Mouse (Mus musculus) CH12.LX (cell line): ENCODE results near the gene Tspan13. TPM values are rescaled to one million over a fixed set of nuclear protein-coding genes. Genes with fewer than 3 reads are reported as not detected.
A peak's percentile ranks its signal among the peaks of the same experiment; 100 is the strongest.

Experiments used
- DNase-seq: peaks from one replicate; pipeline ENCODE4 v3.0.0-alpha.2; 2013; ENCODE audit errors: extremely low read depth
- H3K27ac ChIP-seq: 2 replicates; pipeline ENCODE4 v1.5.1; 2012; ENCODE audit warnings: low read depth, mild to moderate bottlenecking, control low read depth, moderate library complexity; ENCODE audit not compliant: insufficient read depth
- H3K27me3 ChIP-seq: replicated peaks from 2 replicates; pipeline ENCODE3; 2012; ENCODE audit warnings: inconsistent platforms
- H3K36me3 ChIP-seq, 2 experiments: replicated peaks in 1 of 2; 2 replicates each; pipeline versions ENCODE3 to v1.6.1; 2012; ENCODE audit warnings: inconsistent platforms in 1 of 2, low read length in 1 of 2, mild to moderate bottlenecking in 1 of 2, mixed read lengths in 1 of 2, moderate library complexity in 1 of 2; ENCODE audit not compliant: control insufficient read depth in 1 of 2, insufficient read depth in 1 of 2
- H3K4me1 ChIP-seq, 2 experiments: 2 replicates each; pipeline ENCODE4 v1.6.1; 2012; ENCODE audit warnings: inconsistent platforms in 1 of 2, moderate library complexity in 1 of 2; ENCODE audit not compliant: insufficient read depth in 2 of 2, control insufficient read depth in 1 of 2
- H3K4me2 ChIP-seq: 2 replicates; pipeline ENCODE4 v1.6.1; 2012; ENCODE audit warnings: low read depth, mild to moderate bottlenecking, control low read depth; ENCODE audit not compliant: poor library complexity, insufficient read depth, severe bottlenecking
- H3K4me3 ChIP-seq, 3 experiments: fragments of 150-350 bp in 1 of 3; sonication (generic) in 1 of 3; replicated peaks in 1 of 3; 2 replicates each; pipeline versions ENCODE3 to v1.5.1; 2011 to 2012; ENCODE audit warnings: low read depth in 2 of 3, low read length in 2 of 3, mild to moderate bottlenecking in 2 of 3, moderate library complexity in 2 of 3, control low read depth in 1 of 3, improper control_type of control experiment in 1 of 3, inconsistent platforms in 1 of 3, mixed read lengths in 1 of 3; ENCODE audit not compliant: poor library complexity in 1 of 3
- H3K79me2 ChIP-seq: replicated peaks from 2 replicates; pipeline ENCODE4 v1.6.1; 2012; ENCODE audit warnings: mild to moderate bottlenecking, moderate library complexity; ENCODE audit not compliant: control insufficient read depth, poor library complexity, insufficient read depth, severe bottlenecking; ENCODE audit errors: extremely low read depth
- H3K9ac ChIP-seq: 2 replicates; pipeline ENCODE4 v1.6.1; 2012; ENCODE audit warnings: low read depth, mild to moderate bottlenecking, control low read depth, moderate library complexity; ENCODE audit not compliant: insufficient read depth
- H3K9me3 ChIP-seq: replicated peaks from 2 replicates; pipeline ENCODE3; 2012; ENCODE audit warnings: low read length, inconsistent platforms, mixed read lengths
- BHLHE40 ChIP-seq: IDR thresholded peaks from 2 replicates; pipeline ENCODE4 v1.6.1; 2011; ENCODE audit warnings: mild to moderate bottlenecking, low read depth, low read length, improper control_type of control experiment
- CHD1 ChIP-seq: IDR thresholded peaks from 2 replicates; pipeline ENCODE4 v1.6.1; 2012; ENCODE audit warnings: low read depth, low read length, improper control_type of control experiment, inconsistent platforms
- CHD2 ChIP-seq: IDR thresholded peaks from 2 replicates; pipeline ENCODE4 v1.6.1; 2011; ENCODE audit warnings: low read length, improper control_type of control experiment
- CTCF ChIP-seq, 2 experiments: IDR thresholded peaks in 1 of 2; conservative IDR thresholded peaks in 1 of 2; 2 replicates each; pipeline ENCODE4 v1.5.1; 2011 to 2012; ENCODE audit warnings: low read depth in 2 of 2, low read length in 2 of 2, improper control_type of control experiment in 1 of 2, inconsistent platforms in 1 of 2, mild to moderate bottlenecking in 1 of 2, moderate library complexity in 1 of 2
- ELF1 ChIP-seq: IDR thresholded peaks from 2 replicates; pipeline ENCODE4 v1.6.1; 2014; ENCODE audit warnings: low read depth, mild to moderate bottlenecking, inconsistent platforms, low read length, improper control_type of control experiment
- GABPA ChIP-seq: IDR thresholded peaks from 2 replicates; pipeline ENCODE4 v1.6.1; 2012; ENCODE audit warnings: low read depth, low read length, improper control_type of control experiment, inconsistent platforms; ENCODE audit not compliant: insufficient replicate concordance
- HCFC1 ChIP-seq: IDR thresholded peaks from 2 replicates; pipeline ENCODE4 v1.6.1; 2012; ENCODE audit warnings: low read depth, mild to moderate bottlenecking, inconsistent platforms, low read length, improper control_type of control experiment
- IRF4 ChIP-seq: IDR thresholded peaks from 2 replicates; pipeline ENCODE4 v1.6.1; 2014; ENCODE audit warnings: low read depth, mild to moderate bottlenecking, inconsistent platforms, low read length, improper control_type of control experiment
- KAT2A ChIP-seq: IDR thresholded peaks from 2 replicates; pipeline ENCODE4 v1.6.1; 2012; ENCODE audit warnings: low read length, improper control_type of control experiment, inconsistent platforms; ENCODE audit not compliant: insufficient replicate concordance
- MAFK ChIP-seq: IDR thresholded peaks from 2 replicates; pipeline ENCODE4 v1.6.1; 2011; ENCODE audit warnings: low read length, improper control_type of control experiment; ENCODE audit not compliant: insufficient replicate concordance
- MAX ChIP-seq: IDR thresholded peaks from 2 replicates; pipeline ENCODE4 v1.6.1; 2011; ENCODE audit warnings: low read length, improper control_type of control experiment
- MAZ ChIP-seq: IDR thresholded peaks from 2 replicates; pipeline ENCODE4 v1.6.1; 2012; ENCODE audit warnings: low read depth, mild to moderate bottlenecking, inconsistent platforms, low read length, improper control_type of control experiment, moderate library complexity
- MEF2A ChIP-seq: IDR thresholded peaks from 2 replicates; pipeline ENCODE4 v1.6.1; 2014; ENCODE audit warnings: low read depth, mild to moderate bottlenecking, inconsistent platforms, low read length, improper control_type of control experiment, borderline replicate concordance
- MXI1 ChIP-seq: IDR thresholded peaks from 2 replicates; pipeline ENCODE4 v1.6.1; 2011; ENCODE audit warnings: mild to moderate bottlenecking, low read depth, low read length, improper control_type of control experiment
- NELFE ChIP-seq: IDR thresholded peaks from 2 replicates; pipeline ENCODE4 v1.6.1; 2011; ENCODE audit warnings: low read depth, low read length, improper control_type of control experiment
- NRF1 ChIP-seq: IDR thresholded peaks from 2 replicates; pipeline ENCODE4 v1.6.1; 2014; ENCODE audit warnings: low read depth, mild to moderate bottlenecking, inconsistent platforms, low read length, improper control_type of control experiment, moderate library complexity
- POLR2A ChIP-seq: IDR thresholded peaks from 2 replicates; pipeline ENCODE4 v1.6.1; 2011; ENCODE audit warnings: low read depth, mild to moderate bottlenecking, improper control_type of control experiment, low read length
- POLR2AphosphoS2 ChIP-seq: IDR thresholded peaks from 2 replicates; pipeline ENCODE4 v1.6.1; 2011; ENCODE audit warnings: low read depth, low read length, improper control_type of control experiment
- RAD21 ChIP-seq: IDR thresholded peaks from 2 replicates; pipeline ENCODE4 v1.6.1; 2011; ENCODE audit warnings: low read depth, mild to moderate bottlenecking, low read length, improper control_type of control experiment, moderate library complexity
- RCOR1 ChIP-seq: conservative IDR thresholded peaks from 2 replicates; pipeline ENCODE4 v1.6.1; 2012; ENCODE audit warnings: low read depth, mild to moderate bottlenecking, inconsistent platforms, low read length, improper control_type of control experiment
- SIN3A ChIP-seq: IDR thresholded peaks from 2 replicates; pipeline ENCODE4 v1.6.1; 2012; ENCODE audit warnings: low read length, improper control_type of control experiment, inconsistent platforms
- TBP ChIP-seq: conservative IDR thresholded peaks from 2 replicates; pipeline ENCODE4 v1.6.1; 2011; ENCODE audit warnings: low read depth, low read length, improper control_type of control experiment
- TCF12 ChIP-seq: IDR thresholded peaks from 2 replicates; pipeline ENCODE4 v1.6.1; 2014; ENCODE audit warnings: low read depth, mild to moderate bottlenecking, inconsistent platforms, low read length, improper control_type of control experiment
- UBTF ChIP-seq: IDR thresholded peaks from 2 replicates; pipeline ENCODE4 v1.6.1; 2012; ENCODE audit warnings: low read depth, mild to moderate bottlenecking, inconsistent platforms, low read length, improper control_type of control experiment, moderate library complexity
- USF2 ChIP-seq: conservative IDR thresholded peaks from 2 replicates; pipeline ENCODE4 v1.6.1; 2011; ENCODE audit warnings: low read depth, low read length, improper control_type of control experiment
- ZMIZ1 ChIP-seq: IDR thresholded peaks from 2 replicates; pipeline ENCODE4 v1.6.1; 2012; ENCODE audit warnings: low read depth, mild to moderate bottlenecking, inconsistent platforms, low read length, improper control_type of control experiment
- ZNF384 ChIP-seq: IDR thresholded peaks from 2 replicates; pipeline ENCODE4 v1.6.1; 2012; ENCODE audit warnings: low read depth, low read length, improper control_type of control experiment, inconsistent platforms
- dilution Hi-C: fragments of 300-500 bp; cut with MboI; formaldehyde crosslinking; loops from 2 replicates; pipeline ENCODE4 v1.14.3; 2020; ENCODE audit warnings: low sequenced_read_pairs; ENCODE audit not compliant: extremely low pct_unique_long_range_greater_than_20kb, extremely low pct_ligation_motif_present
- in situ Hi-C: fragments of 300-500 bp; cut with MboI; formaldehyde crosslinking; loops from 3 replicates; pipeline ENCODE4 v1.14.3; 2019; ENCODE audit warnings: low sequenced_read_pairs, low pct_ligation_motif_present, low pct_unique_long_range_greater_than_20kb, mixed read lengths
- polyA plus RNA-seq: library from polyadenylated mRNA; unstranded; fragments of >175 nt; gene quantifications from 2 replicates; pipeline ENCODE4 v1.2.1, GENCODE M21; 2012; ENCODE audit warnings: low read depth; ENCODE audit not compliant: insufficient read length
- total RNA-seq, 2 experiments: library from RNA; depleted of rRNA; stranded (reverse); fragments of 300-350 nt in 1 of 2; fragments of >200 nt in 1 of 2; gene quantifications; 2 replicates each; pipeline ENCODE4 v1.2.3; 2012 to 2014

Gene Tspan13
- total RNA-seq (2012; rRNA removed) (20.8 and 28.9 TPM in 2 replicates), total RNA-seq (2014; rRNA removed) (15.8 and 16.6 TPM in 2 replicates), polyA plus RNA-seq (17.4 and 18.6 TPM in 2 replicates)

DNA sequence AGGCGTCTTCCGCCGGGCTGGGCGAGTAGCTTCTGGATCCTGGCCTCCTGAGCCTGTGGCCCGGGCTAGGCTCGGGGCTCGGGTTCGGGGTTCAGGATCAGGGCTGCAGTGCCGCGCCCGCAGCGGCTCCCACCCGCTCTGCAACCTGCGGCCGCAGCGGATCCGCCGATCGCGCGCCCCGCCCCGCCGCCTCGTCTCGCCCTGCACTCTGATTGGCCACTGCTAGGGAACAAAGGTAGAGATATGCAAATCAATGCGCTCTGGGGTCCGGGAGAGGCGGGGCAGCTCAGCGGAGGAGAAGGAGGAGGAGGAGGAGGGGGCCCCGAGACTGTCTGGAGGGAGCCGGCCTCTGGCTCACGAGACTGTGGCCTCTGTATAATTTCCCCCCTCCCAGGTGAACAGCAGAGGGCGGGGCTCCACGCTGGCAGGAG, at the start of gene Tspan13:
Tspan13 (minus strand) TSS at position 153 of the 431 bp plus-strand sequence.
- Histone ChIP-seq H3K9me3 (no peaks in the 10 kb centered on the region), H3K27me3 (peaks cover 2% of the 10 kb centered on the region), H3K36me3 (no peaks in the 10 kb centered on the region), H3K4me1 (peaks cover 7 to 29% of the 10 kb centered on the region in 2 experiments), H3K9ac (peak within 1 kb of the TSS; percentile 64), H3K4me2 (peak within 1 kb of the TSS; percentile 60), H3K27ac (no peak within 1 kb of the TSS), H3K79me2 (peaks cover 2% of the 10 kb centered on the region), H3K4me3 (peak within 1 kb of the TSS; percentile 69 to 86 (median 80))
- in situ Hi-C loops: no loop called here
- peak; percentile 46; the same call in 1 of the 2 replicates for TF ChIP-seq UBTF
- peak; percentile 71; the same call in 1 of the 2 replicates for TF ChIP-seq TCF12
- TF ChIP-seq NELFE: peak; percentile 73
- TF ChIP-seq TBP: no peak
- no peak for TF ChIP-seq CTCF (conservative IDR thresholded peaks at IDR 0.05 in 1 of 2, IDR thresholded peaks at IDR 0.05 in 1 of 2; ENCODE audit: low read depth in 2 of 2, low read length in 2 of 2)
- no peak for TF ChIP-seq ZNF384
- TF ChIP-seq POLR2AphosphoS2: no peak
- TF ChIP-seq MEF2A: peak; percentile 28; the same call in 1 of the 2 replicates
- no peak; the same call in 1 of the 2 replicates for TF ChIP-seq CHD2
- TF ChIP-seq IRF4: peak; percentile 47; the same call in 1 of the 2 replicates
- no peak for TF ChIP-seq USF2
- peak; percentile 37; the same call in 1 of the 2 replicates for TF ChIP-seq MXI1
- peak; percentile 81; the same call in 1 of the 2 replicates for TF ChIP-seq POLR2A
- 0 out of 2 replicates have a peak, but pooled peaks have one; percentile 53 for TF ChIP-seq RCOR1
- no peak for TF ChIP-seq MAX
- peak; percentile 57 for TF ChIP-seq SIN3A
- TF ChIP-seq BHLHE40: peak; percentile 97
- no peak for TF ChIP-seq KAT2A
- peak; percentile 96 for TF ChIP-seq MAZ
- TF ChIP-seq GABPA: no peak
- dilution Hi-C loops: no loop called here
- peak; percentile 80 for DNase-seq

DNA sequence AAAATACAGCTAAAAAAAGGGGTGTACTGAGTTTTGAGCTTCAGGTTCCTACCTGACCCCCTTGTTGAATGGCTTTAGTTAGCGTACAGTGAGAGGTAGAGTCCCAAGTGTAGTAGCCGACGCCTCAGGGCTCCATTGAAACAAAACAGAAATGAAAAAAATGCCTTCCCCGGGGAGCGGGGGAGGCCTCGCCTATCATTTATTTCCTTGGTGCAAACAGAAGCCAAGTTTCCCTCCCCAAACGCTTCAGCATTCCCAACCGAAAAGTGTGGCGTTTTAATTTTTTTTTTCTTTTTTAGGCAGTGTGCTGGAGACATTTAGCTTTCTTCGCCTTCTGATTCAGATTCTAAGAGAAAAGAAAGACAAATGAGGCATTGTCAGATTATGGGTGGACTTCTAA, 49.7 kb upstream of the Tspan13 start:
- Histone ChIP-seq H3K36me3 (peaks cover 19 to 57% of the 10 kb centered on the region in 2 experiments), H3K4me1 (peaks cover 0 to 6% of the 10 kb centered on the region in 2 experiments; a peak in 2 of 4 replicates), H3K9me3 (no peaks in the 10 kb centered on the region), H3K79me2 (no peaks in the 10 kb centered on the region), H3K4me3 (no peak overlapping the region), H3K27me3 (no peaks in the 10 kb centered on the region), H3K4me2 (no peak overlapping the region), H3K27ac (no peak overlapping the region), H3K9ac (no peak overlapping the region)
- in situ Hi-C loops: no loop called here
- TF ChIP-seq RAD21 (no peak), CTCF (conservative IDR thresholded peaks at IDR 0.05 in 1 of 2, IDR thresholded peaks at IDR 0.05 in 1 of 2; ENCODE audit: low read depth in 2 of 2, low read length in 2 of 2) (no peak), TBP (no peak), ELF1 (no peak), ZNF384 (no peak), NRF1 (no peak), CHD1 (no peak), HCFC1 (no peak), USF2 (no peak), MAFK (no peak), IRF4 (no peak), ZMIZ1 (no peak)
- dilution Hi-C loops: no loop called here
- DNase-seq: no peak
